Mouse (Mus musculus) C2C12 (cell line): Measurements from ENCODE around the gene Itgb2.

ENCODE experiments used
- CTCF ChIP-seq: IDR thresholded peaks from one replicate; pipeline ENCODE4 v1.5.1; 2011; ENCODE audit not compliant: control insufficient read depth, insufficient read depth, insufficient read length
- MAX ChIP-seq: IDR thresholded peaks from one replicate; pipeline ENCODE4 v1.6.1; 2011; ENCODE audit warnings: mild to moderate bottlenecking, control low read depth
- MYOG ChIP-seq: IDR thresholded peaks from one replicate; pipeline ENCODE4 v1.6.1; 2011; ENCODE audit not compliant: control insufficient read depth, insufficient read length; ENCODE audit errors: extremely low read depth
- USF1 ChIP-seq: IDR thresholded peaks from one replicate; pipeline ENCODE4 v1.6.1; 2011; ENCODE audit warnings: low read depth, mild to moderate bottlenecking, control low read depth, moderate library complexity

- TF ChIP-seq CTCF (peak; percentile 86), MAX (no peak), MYOG (no peak), USF1 (no peak)
Observed at GRCm38 (mm10) chr10:77509403-77510187, 20.5 kb upstream of the Itgb2 start.
